Mouse (Mus musculus) embryo, embryonic 10 days (tissue): ENCODE measurements around the gene Pla2g16.

Experiments
- DNase-seq: peaks from one replicate; pipeline ENCODE4 v3.0.0-alpha.2; 2015; ENCODE audit warnings: low spot score

The Pla2g16 gene

GRCm38 (mm10) chr19:7564457-7564856, 7.2 kb downstream of the Pla2g16 start:
- no peak for DNase-seq

GRCm38 (mm10) chr19:7566826-7567225, 9.6 kb downstream of the Pla2g16 start:
- DNase-seq, result no peak

- DNase-seq, result peak; percentile 54
These were observed 11.1 kb downstream of the Pla2g16 start for GRCm38 (mm10) chr19:7568364-7568763.

GRCm38 (mm10) chr19:7569650-7570049, 12.4 kb downstream of the Pla2g16 start:
- no peak for DNase-seq

GRCm38 (mm10) chr19:7576180-7576579, 18.9 kb downstream of the Pla2g16 start:
- DNase-seq, result no peak

- no peak for DNase-seq
These were observed 20.5 kb downstream of the Pla2g16 start for GRCm38 (mm10) chr19:7577710-7578109.

GRCm38 (mm10) chr19:7581042-7581441, 23.8 kb downstream of the Pla2g16 start:
- no peak for DNase-seq

GRCm38 (mm10) chr19:7583101-7583500, 25.8 kb downstream of the Pla2g16 start:
- peak; percentile 25 for DNase-seq

GRCm38 (mm10) chr19:7583599-7583998, 26.3 kb downstream of the Pla2g16 start:
- DNase-seq, result no peak

GRCm38 (mm10) chr19:7585279-7585678, 28.0 kb downstream of the Pla2g16 start:
- DNase-seq, result no peak

GRCm38 (mm10) chr19:7585764-7586163, 28.5 kb downstream of the Pla2g16 start:
- DNase-seq, result no peak

- no peak for DNase-seq
These were observed 33.5 kb downstream of the Pla2g16 start for GRCm38 (mm10) chr19:7590795-7591194.

- DNase-seq, result no peak
These were observed 34.8 kb downstream of the Pla2g16 start for GRCm38 (mm10) chr19:7592018-7592417.

- peak; percentile 69 for DNase-seq
These were observed 38.3 kb downstream of the Pla2g16 start for GRCm38 (mm10) chr19:7595534-7595933.

GRCm38 (mm10) chr19:7598481-7598880, 41.2 kb downstream of the Pla2g16 start:
- DNase-seq, result no peak

GRCm38 (mm10) chr19:7601551-7601950, 44.3 kb downstream of the Pla2g16 start:
- DNase-seq, result no peak

GRCm38 (mm10) chr19:7604107-7604506, 46.8 kb downstream of the Pla2g16 start:
- no peak for DNase-seq

GRCm38 (mm10) chr19:7605013-7605412, 47.8 kb downstream of the Pla2g16 start:
- no peak for DNase-seq

GRCm38 (mm10) chr19:7605930-7606783, 48.9 kb downstream of the Pla2g16 start:
- DNase-seq, result peak; percentile 35

- peak; percentile 18 for DNase-seq
These were observed 49.8 kb downstream of the Pla2g16 start, which contains the start of gene Lgals12 for GRCm38 (mm10) chr19:7606801-7607689. Lgals12 (minus strand) TSS chr19:7607193.

- no peak for DNase-seq
These were observed 50.5 kb downstream of the Pla2g16 start for GRCm38 (mm10) chr19:7607690-7608201.

- DNase-seq, result peak; percentile 28
These were observed 54.9 kb downstream of the Pla2g16 start, which contains the start of gene Hrasls5 for GRCm38 (mm10) chr19:7611942-7612757. Hrasls5 (plus strand) TSS chr19:7612541.
